Mouse (Mus musculus) yolk sac, embryonic 10.5 days (tissue): Measurements from ENCODE around the gene Afm.
A peak's percentile ranks its signal among the peaks of the same experiment; 100 is the strongest.

Source experiments
- DNase-seq: peaks from one replicate; pipeline ENCODE4 v3.0.0-alpha.2; 2017; ENCODE audit warnings: low spot score

Afm gene

DNA sequence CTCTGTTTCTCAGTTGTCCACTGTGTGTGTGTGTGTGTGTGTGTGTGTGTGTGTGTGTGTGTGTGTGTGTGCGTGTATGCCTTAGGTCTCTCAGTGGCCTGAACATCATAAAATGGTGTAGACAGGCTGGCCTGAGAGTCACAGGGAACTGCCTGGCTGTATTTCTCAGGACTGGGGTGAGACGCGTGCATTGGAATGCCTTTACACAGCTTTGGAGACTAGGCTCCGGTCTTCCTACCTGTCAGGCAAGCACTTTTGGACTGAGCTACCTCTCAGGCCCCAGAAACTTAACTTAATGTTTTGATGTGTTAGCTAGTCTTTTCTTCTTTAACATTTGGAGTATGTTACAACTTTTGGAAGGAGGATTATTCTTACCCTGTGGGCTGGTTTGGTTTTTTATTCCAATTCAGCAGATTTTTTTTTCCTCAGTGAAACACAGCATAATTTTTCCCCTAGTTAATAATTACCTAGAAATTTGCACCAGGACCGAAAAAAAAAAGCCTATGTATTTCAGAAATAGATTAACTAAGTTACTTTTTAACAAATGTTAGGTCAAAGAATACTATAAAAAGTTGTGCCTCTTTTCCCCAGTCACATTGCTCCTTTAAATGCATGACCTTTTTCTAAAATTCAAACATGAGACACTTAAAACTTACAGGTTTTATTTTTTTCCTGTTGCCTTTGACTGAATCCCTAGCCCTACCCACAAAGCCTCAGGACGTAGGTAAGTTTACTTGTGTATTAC is at the start of gene Afm:
Gene Afm (plus strand): TSS at position 577 of the 745 bp plus-strand sequence.
- DNase-seq = peak; percentile 45

- DNase-seq = no peak
Measured at GRCm38 (mm10) chr5:90470836-90471235, 47.9 kb upstream of the Afm start.

DNA sequence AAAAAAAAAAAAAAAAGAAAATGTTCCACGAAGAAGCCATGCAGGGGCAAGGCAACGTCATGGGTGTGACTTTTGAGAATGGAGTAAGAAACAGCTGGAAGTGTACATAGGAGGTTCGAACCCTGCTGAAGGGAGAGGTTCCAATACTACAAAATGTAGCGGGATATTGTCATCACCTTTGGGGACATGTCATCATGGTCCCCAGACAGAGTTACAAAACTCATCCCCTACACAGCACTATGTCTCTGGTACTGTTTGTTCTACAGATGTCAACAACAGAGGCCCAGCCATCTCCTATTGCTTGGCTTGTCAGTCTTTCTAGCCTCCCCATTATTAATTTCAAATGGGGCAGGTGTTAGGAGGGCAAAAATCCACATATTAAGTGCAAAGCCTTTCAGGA is 44.8 kb upstream of the Afm start:
- DNase-seq = no peak

- no peak for DNase-seq
Measured at GRCm38 (mm10) chr5:90474369-90474768, 44.4 kb upstream of the Afm start.

- DNase-seq = no peak
Measured at GRCm38 (mm10) chr5:90476741-90477140, 42.0 kb upstream of the Afm start.

GRCm38 (mm10) chr5:90477308-90478140 is 41.2 kb upstream of the Afm start:
- no peak for DNase-seq

DNA sequence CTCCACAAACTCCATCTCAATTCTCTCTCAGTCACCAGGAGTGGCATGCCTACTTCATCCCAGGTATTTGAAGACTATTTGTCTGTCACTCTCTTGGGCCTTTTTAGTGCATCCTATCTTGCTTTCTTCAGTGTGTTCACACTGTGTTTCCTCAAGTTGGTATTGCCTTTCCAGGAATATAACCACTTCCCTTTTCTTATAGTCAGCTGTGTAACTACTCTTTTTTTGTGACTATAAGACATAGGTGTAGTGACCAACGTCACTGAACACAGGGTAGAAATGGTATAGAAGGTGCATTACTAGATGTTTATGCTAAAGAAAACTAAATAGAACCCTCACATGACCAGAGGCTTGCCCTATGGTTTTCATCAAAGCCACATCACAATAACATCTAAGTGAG is 39.8 kb upstream of the Afm start:
- no peak for DNase-seq

- DNase-seq = peak; percentile 68
Measured at GRCm38 (mm10) chr5:90485597-90485996, 33.1 kb upstream of the Afm start.

- DNase-seq = peak; percentile 86
Measured at GRCm38 (mm10) chr5:90488323-90488722, 30.4 kb upstream of the Afm start.

DNA sequence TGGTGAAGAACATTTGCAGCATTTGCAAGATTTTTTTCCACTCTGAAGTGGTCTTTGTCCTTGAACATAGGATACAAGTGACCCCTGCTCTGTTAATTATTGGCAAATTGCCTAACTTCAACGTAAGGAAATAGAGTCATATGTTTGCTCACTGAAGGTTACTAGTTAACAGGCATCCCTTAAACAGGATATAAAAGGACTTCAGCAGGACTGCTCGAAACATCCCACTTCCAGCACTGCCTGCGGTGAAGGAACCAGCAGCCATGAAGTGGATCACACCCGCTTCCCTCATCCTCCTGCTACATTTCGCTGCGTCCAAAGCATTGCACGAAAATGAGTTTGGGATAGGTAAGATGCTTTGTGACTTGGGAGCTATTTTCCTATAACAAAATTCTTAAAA is 28.2 kb upstream of the Afm start, which contains the start of gene Afp:
Gene Afp (plus strand): TSS at position 220 of the 400 bp plus-strand sequence.
- DNase-seq = peak; percentile 76

- DNase-seq = peak; percentile 71
Measured at GRCm38 (mm10) chr5:90492440-90492839, 26.3 kb upstream of the Afm start.

- peak; percentile 78 for DNase-seq
Measured at GRCm38 (mm10) chr5:90494308-90494707, 24.4 kb upstream of the Afm start.

DNA sequence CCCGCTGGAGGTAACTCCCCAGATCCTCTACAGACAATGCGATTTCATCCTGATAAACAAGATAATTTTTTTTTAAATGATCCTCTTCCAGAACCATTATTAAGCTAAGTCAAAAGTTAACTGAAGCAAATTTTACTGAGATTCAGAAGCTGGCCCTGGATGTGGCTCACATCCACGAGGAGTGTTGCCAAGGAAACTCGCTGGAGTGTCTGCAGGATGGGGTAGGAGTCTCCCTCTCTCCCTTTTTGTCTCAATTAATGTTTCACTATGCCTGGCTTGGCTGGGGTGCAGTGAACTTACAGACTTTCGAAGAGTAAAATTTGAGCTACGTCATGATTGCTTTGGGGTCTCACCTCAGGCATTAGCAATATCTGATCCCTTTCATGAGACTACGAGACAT is 19.2 kb upstream of the Afm start:
- peak; percentile 68 for DNase-seq

DNA sequence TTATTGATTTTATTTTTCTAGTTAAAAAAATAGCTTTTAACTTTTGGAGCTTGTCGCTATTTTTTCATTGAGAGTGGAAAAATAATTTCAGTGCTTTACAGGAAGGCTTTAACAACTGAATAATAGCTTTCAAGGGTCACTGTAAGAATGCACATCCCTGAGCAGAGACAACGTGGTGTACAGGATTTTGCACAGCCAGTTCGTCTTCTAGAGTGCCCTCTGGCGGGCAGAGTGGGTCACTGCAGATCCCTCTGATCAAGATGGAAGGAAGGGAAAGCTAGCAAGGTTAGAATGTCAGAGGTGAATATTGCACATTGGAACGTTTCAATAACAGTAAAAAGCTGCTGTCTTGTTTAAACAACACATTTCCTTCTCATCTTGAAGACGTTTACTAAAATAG is 18.0 kb upstream of the Afm start:
- peak; percentile 79 for DNase-seq

DNA sequence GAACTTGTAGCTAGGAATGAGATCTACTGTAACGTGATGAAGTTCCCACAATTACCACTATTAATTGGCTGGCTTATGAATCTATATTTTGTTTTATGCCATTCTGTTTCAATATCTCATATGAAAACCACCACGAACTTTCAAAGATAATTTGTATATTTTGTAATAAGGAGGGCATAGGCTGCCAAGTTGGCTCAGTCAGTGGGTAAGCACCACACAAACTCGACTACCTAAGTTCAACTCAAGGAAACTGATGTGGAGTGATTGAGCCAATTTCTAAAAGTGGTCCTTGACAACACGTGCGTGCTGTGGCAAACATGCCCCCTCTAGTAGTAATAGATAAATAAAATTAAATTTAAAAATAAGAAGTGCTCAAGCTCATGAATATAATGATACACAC is 17.0 kb upstream of the Afm start:
- peak; percentile 53 for DNase-seq

GRCm38 (mm10) chr5:90504742-90505141 is 14.0 kb upstream of the Afm start:
- peak; percentile 77 for DNase-seq

- DNase-seq = peak; percentile 68
Measured at GRCm38 (mm10) chr5:90506507-90506906, 12.2 kb upstream of the Afm start.

- DNase-seq = peak; percentile 81
Measured at GRCm38 (mm10) chr5:90507411-90507949, 11.3 kb upstream of the Afm start.

DNA sequence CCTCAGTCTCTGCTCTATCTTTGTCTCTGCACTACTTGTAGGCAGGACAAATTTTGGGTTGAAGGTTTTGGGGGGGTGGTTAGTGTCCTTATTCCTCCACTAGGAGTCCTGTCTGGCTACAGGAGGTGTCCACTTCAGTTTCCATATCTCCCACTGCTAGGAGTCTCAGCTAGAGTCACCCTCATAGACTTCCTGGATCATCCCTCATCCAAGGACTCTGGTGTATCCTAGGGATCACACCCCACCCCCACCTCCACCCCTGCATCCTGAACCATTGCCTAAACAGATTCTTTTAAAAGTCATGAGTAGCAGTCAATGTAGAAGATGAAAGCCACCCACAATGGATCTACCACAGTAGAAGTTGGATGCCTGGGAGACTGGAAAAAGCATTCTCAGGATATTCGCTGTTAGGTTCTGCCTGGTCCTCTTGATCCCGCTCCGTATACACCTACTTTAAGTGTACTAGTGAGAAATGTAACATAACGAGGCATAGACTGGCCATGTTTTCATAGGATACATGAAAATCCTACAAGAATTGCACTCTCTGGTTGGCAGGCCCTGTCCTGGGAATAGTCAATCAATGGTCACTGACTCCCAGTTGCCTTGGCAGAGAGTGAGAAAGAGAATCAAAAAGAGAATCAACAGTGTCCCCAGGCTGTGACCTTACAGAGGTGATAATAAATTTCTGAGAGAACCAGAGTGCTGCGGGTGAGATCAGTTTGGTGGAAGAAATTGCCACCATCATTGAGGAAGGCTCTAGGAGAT is 8.7 kb upstream of the Afm start:
- DNase-seq = peak; percentile 86

- peak; percentile 13 for DNase-seq
Measured at GRCm38 (mm10) chr5:90512288-90512955, 6.3 kb upstream of the Afm start.

DNA sequence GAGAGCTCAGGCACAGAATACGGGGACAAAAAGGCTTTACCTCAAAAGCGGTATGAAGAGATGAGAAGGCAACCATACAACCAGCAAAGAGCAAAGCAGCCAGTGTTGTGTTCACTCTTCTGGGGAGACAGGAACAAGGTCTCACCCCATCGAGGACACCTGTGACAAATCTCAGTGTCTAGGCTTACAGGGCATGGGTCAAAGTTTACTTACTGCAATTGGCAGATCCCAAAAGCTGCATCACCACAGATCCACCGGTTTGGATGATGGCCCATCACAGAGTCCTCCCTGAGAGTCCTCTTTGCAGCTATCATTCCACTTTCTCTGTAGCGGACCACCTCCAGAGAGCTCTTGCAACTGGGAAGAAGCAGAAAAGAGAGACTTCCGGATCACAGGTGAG is 3.2 kb upstream of the Afm start:
- DNase-seq = no peak

DNA sequence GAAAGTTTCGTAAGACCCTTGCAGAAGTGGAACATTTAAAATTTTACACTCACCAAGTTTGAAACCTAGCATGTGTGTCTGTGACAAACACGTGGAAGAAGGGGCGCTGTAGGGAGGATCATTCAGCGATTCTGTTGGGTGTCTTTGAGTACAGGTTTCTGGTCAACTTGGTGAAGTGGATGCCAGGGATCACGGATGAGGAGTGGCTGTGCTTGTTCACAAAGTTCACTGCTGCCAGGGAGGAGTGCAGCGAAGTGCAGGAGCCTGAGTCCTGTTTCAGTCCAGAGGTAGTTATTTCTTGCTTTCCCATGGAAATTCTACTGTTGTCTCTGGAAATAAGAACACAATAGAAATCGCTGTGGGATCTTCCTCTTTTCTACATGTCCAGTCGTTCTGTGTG is 32.5 kb downstream of the Afm start:
- no peak for DNase-seq
